Mouse (Mus musculus) small intestine, adult 2 months (tissue): ENCODE measurements at regions not wholly inside any gene's neighbourhood (a gene's known extent, or its start where the extent isn't known, plus 50 kb on each side); places are given as distances from the start of the nearest gene placed in this dataset.

Experiments used
- CTCF ChIP-seq: fragments of 200-500 bp; IDR thresholded peaks from 2 replicates; pipeline ENCODE4 v1.5.1; 2012; ENCODE audit warnings: low read depth, mild to moderate bottlenecking, control low read depth, inconsistent platforms, low read length, moderate library complexity, mixed read lengths; ENCODE audit not compliant: insufficient replicate concordance, insufficient read length; ENCODE audit errors: extremely low read depth
- POLR2A ChIP-seq: fragments of 200-500 bp; IDR thresholded peaks from 2 replicates; pipeline ENCODE4 v1.6.1; 2012; ENCODE audit warnings: low read depth, mild to moderate bottlenecking, control low read depth, inconsistent platforms, low read length, moderate library complexity

DNA sequence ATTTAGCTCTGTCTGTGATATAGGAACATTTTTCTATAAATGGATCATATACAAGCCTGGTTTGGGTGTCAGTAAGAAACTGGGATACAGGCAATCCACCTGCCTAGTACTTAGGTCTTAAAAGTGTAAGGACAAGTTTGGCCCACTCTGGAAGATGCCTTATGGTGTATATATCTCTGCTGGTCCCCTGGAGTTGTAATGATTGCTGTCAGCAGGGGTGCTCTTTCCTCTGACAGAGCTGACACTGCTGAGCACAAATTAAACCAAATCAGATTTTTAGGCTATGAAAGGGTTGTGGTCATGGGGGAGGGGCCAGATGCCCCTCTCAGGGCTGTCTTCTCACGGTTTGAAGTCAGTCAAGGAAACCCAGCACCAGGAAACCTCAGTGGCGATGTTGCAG is 141.7 kb downstream of the Samd5 start:
- TF ChIP-seq POLR2A (no peak), CTCF (no peak)
